Mouse (Mus musculus) cerebellum, adult 2 months (tissue): ENCODE results near the gene Gucy2e.

ENCODE experiments used
- CTCF ChIP-seq: fragments of 200-500 bp; IDR thresholded peaks from 2 replicates; pipeline ENCODE4 v1.5.1; 2011; ENCODE audit warnings: low read depth, mild to moderate bottlenecking, control low read depth, low read length, moderate library complexity, borderline replicate concordance; ENCODE audit not compliant: insufficient read depth
- POLR2A ChIP-seq: fragments of 200-500 bp; IDR thresholded peaks from 2 replicates; pipeline ENCODE4 v1.6.1; 2011; ENCODE audit warnings: low read length, control low read depth, borderline replicate concordance; ENCODE audit not compliant: insufficient read depth

DNA sequence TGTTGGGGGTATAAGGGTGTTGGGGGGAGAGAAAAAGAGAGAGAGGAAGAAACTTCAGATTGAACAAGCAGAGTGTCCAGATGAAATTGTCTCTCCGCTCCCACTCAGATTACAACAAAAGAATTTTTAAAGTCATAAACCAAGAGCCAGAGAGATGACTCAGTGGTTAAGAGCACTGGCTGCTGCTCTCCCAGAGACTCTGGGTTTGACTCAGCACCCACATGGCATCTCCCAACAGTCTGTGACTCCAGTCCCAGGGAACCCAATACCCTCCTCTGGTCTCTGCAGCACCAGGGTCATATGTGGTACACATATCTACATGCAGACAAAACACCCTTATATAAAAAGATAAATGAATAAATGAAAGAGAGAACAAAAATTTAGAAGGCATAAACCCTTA lies 23.3 kb upstream of the Gucy2e start:
- TF ChIP-seq CTCF, result no peak
- no peak for TF ChIP-seq POLR2A
